Mouse (Mus musculus) liver, postnatal 0 days (tissue): Measurements from ENCODE around the gene Pif1.

Source experiments
- CTCF ChIP-seq: sonication (generic); IDR thresholded peaks from 2 replicates; pipeline ENCODE4 v1.5.1; 2016; ENCODE audit warnings: antibody characterized with exemption, low read depth
- EP300 ChIP-seq: IDR thresholded peaks from 2 replicates; pipeline ENCODE4 v1.6.1; 2016; ENCODE audit warnings: antibody characterized with exemption, low read depth, mild to moderate bottlenecking

GRCm38 (mm10) chr9:65545635-65546412 lies 41.1 kb upstream of the Pif1 start:
- no peak for TF ChIP-seq CTCF
- TF ChIP-seq EP300: no peak
